Mouse (Mus musculus): Measurements from ENCODE around the gene Hspa8.

GRCm38 (mm10) chr9:40814060-40814459, 13.3 kb downstream of the Hspa8 start:
- TF ChIP-seq POLR2A (IDR thresholded peaks at IDR 0.05; ENCODE audit: control insufficient read depth, extremely low read depth, insufficient read depth, low read length, poor library complexity), result no peak
- TF ChIP-seq CTCF (IDR thresholded peaks at IDR 0.05; ENCODE audit: borderline replicate concordance, control insufficient read depth, extremely low read depth, insufficient read depth, low read length, poor library complexity), result no peak
